Mouse (Mus musculus) intestine, embryonic 14.5 days (tissue): ENCODE data around the gene Atp6v0b. TPM values are rescaled to one million over a fixed set of nuclear protein-coding genes. Genes with fewer than 3 reads are reported as not detected.
A peak's percentile ranks its signal among the peaks of the same experiment; 100 is the strongest.

Source experiments
- ATAC-seq: fragments of 200-750 bp; cut with Nextera tagmentation; replicated peaks from 2 replicates; pipeline ENCODE4 v1.8.0; 2017; ENCODE audit warnings: low read depth, moderate number of reproducible peaks, moderate TSS enrichment, moderate library complexity; ENCODE audit not compliant: low FRiP score, low TSS enrichment
- DNase-seq: peaks from one replicate; pipeline ENCODE4 v3.0.0-alpha.2; 2018; ENCODE audit warnings: low spot score
- H3K27ac ChIP-seq: fragments of 300-500 bp; sonication (generic); 2 replicates; pipeline ENCODE4 v1.5.1; 2014; ENCODE audit warnings: low read depth, mild to moderate bottlenecking, control low read depth
- H3K27me3 ChIP-seq: fragments of 300-500 bp; sonication (generic); replicated peaks from 2 replicates; pipeline ENCODE4 v1.6.1; 2014; ENCODE audit warnings: low read length, control low read depth; ENCODE audit not compliant: control insufficient read depth, insufficient read depth
- H3K36me3 ChIP-seq: fragments of 300-500 bp; sonication (generic); 2 replicates; pipeline ENCODE4 v1.6.1; 2014; ENCODE audit warnings: low read length, control low read depth; ENCODE audit not compliant: control insufficient read depth, insufficient read depth
- H3K4me1 ChIP-seq: fragments of 300-500 bp; sonication (generic); replicated peaks from 2 replicates; pipeline ENCODE4 v1.6.1; 2014; ENCODE audit warnings: low read length, control low read depth, mixed read lengths; ENCODE audit not compliant: control insufficient read depth, insufficient read depth
- H3K4me2 ChIP-seq: fragments of 300-500 bp; sonication (generic); 2 replicates; pipeline ENCODE4 v1.6.1; 2014; ENCODE audit warnings: low read length
- H3K4me3 ChIP-seq: fragments of 300-500 bp; sonication (generic); 2 replicates; pipeline ENCODE4 v1.5.1; 2014; ENCODE audit warnings: low read depth, low read length, control low read depth, mixed read lengths
- H3K9ac ChIP-seq: fragments of 300-500 bp; sonication (generic); 2 replicates; pipeline ENCODE4 v1.6.1; 2014; ENCODE audit warnings: mild to moderate bottlenecking, low read length
- H3K9me3 ChIP-seq: fragments of 300-500 bp; sonication (generic); 2 replicates; pipeline ENCODE4 v1.6.1; 2016; ENCODE audit warnings: low read length, control low read depth; ENCODE audit not compliant: control insufficient read depth
- WGBS: fragments of 180-500 bp; shearing (Covaris S2); extraction: QIAGEN DNeasy Blood & Tissue Kit; methylation state at CpG from one replicate; pipeline ENCODE4 v1.1.7; 2014; 5-methylcytosine and 5-hydroxymethylcytosine counted together
- polyA plus RNA-seq: library from polyadenylated mRNA; unstranded; fragments of >200 nt; fragmentation: Nextera tagmentation; extraction: Ambion mirVana; gene quantifications from 2 replicates; pipeline ENCODE4 v1.2.1, GENCODE M21; 2014

Gene Atp6v0b
- polyA plus RNA-seq, 1 experiment from 2014 or later: 219 TPM

- no peak overlapping the region for H3K4me3 ChIP-seq
- no peak for ATAC-seq
- no peak overlapping the region for H3K4me2 ChIP-seq
- H3K27ac ChIP-seq: no peak overlapping the region
- no peaks in the 10 kb centered on the region for H3K4me1 ChIP-seq
- DNase-seq: no peak
- H3K9me3 ChIP-seq: no peaks in the 10 kb centered on the region
- WGBS: 58% methylated on average over 2 of the region's 2 CpGs
- H3K36me3 ChIP-seq: peaks cover 12% of the 10 kb centered on the region
- H3K27me3 ChIP-seq: no peaks in the 10 kb centered on the region
- H3K9ac ChIP-seq: no peak overlapping the region
Observed at GRCm38 (mm10) chr4:117847011-117847410, 40.1 kb downstream of the Atp6v0b start.

- 95% methylated on average over 4 of the region's 4 CpGs for WGBS
- H3K27ac ChIP-seq: no peak overlapping the region
- no peaks in the 10 kb centered on the region for H3K9me3 ChIP-seq
- no peak overlapping the region for H3K4me2 ChIP-seq
- H3K4me1 ChIP-seq: no peaks in the 10 kb centered on the region
- H3K27me3 ChIP-seq: no peaks in the 10 kb centered on the region
- DNase-seq (no peak), ATAC-seq (no peak)
- peaks cover 12% of the 10 kb centered on the region for H3K36me3 ChIP-seq
- H3K9ac ChIP-seq: no peak overlapping the region
- no peak overlapping the region for H3K4me3 ChIP-seq
Observed at GRCm38 (mm10) chr4:117846261-117846660, 40.9 kb downstream of the Atp6v0b start.

- Histone ChIP-seq H3K27me3 (no peaks in the 10 kb centered on the region), H3K4me1 (no peaks in the 10 kb centered on the region), H3K4me3 (no peak overlapping the region), H3K4me2 (no peak overlapping the region), H3K27ac (no peak overlapping the region), H3K36me3 (peaks cover 12% of the 10 kb centered on the region), H3K9ac (no peak overlapping the region), H3K9me3 (no peaks in the 10 kb centered on the region)
- no peak for DNase-seq
- WGBS: 85% methylated on average over 11 of the region's 11 CpGs
- no peak for ATAC-seq
Observed at GRCm38 (mm10) chr4:117845316-117845715, 41.8 kb downstream of the Atp6v0b start.

GRCm38 (mm10) chr4:117844467-117844866 is 42.7 kb downstream of the Atp6v0b start:
- H3K9ac ChIP-seq: no peak overlapping the region
- DNase-seq: no peak
- ATAC-seq: no peak
- H3K4me2 ChIP-seq: no peak overlapping the region
- WGBS: 77% methylated on average over 5 of the region's 5 CpGs
- H3K27me3 ChIP-seq: no peaks in the 10 kb centered on the region
- no peak overlapping the region for H3K27ac ChIP-seq
- H3K4me3 ChIP-seq: no peak overlapping the region
- no peaks in the 10 kb centered on the region for H3K9me3 ChIP-seq
- H3K36me3 ChIP-seq: peaks cover 12% of the 10 kb centered on the region
- no peaks in the 10 kb centered on the region for H3K4me1 ChIP-seq

- H3K27ac ChIP-seq: no peak overlapping the region
- 88% methylated on average over 5 of the region's 5 CpGs for WGBS
- H3K4me1 ChIP-seq: no peaks in the 10 kb centered on the region
- no peaks in the 10 kb centered on the region for H3K9me3 ChIP-seq
- peaks cover 12% of the 10 kb centered on the region for H3K36me3 ChIP-seq
- ATAC-seq (no peak), DNase-seq (no peak)
- H3K4me2 ChIP-seq: no peak overlapping the region
- no peak overlapping the region for H3K9ac ChIP-seq
- no peak overlapping the region for H3K4me3 ChIP-seq
- no peaks in the 10 kb centered on the region for H3K27me3 ChIP-seq
Observed at GRCm38 (mm10) chr4:117843101-117843500, 44.0 kb downstream of the Atp6v0b start.

- WGBS: 65% methylated on average over 3 of the region's 3 CpGs
- Histone ChIP-seq H3K4me2 (no peak overlapping the region), H3K4me1 (no peaks in the 10 kb centered on the region), H3K36me3 (peaks cover 10% of the 10 kb centered on the region), H3K27ac (no peak overlapping the region), H3K9ac (no peak overlapping the region), H3K27me3 (no peaks in the 10 kb centered on the region), H3K9me3 (no peaks in the 10 kb centered on the region), H3K4me3 (no peak overlapping the region)
- no peak for DNase-seq
- ATAC-seq: no peak
Observed at GRCm38 (mm10) chr4:117841566-117841965, 45.6 kb downstream of the Atp6v0b start.

GRCm38 (mm10) chr4:117840821-117841220 is 46.3 kb downstream of the Atp6v0b start:
- Histone ChIP-seq H3K36me3 (peaks cover 2% of the 10 kb centered on the region), H3K4me3 (no peak overlapping the region), H3K9me3 (no peaks in the 10 kb centered on the region), H3K27me3 (no peaks in the 10 kb centered on the region), H3K4me2 (no peak overlapping the region), H3K27ac (no peak overlapping the region), H3K4me1 (no peaks in the 10 kb centered on the region), H3K9ac (no peak overlapping the region)
- WGBS: 92% methylated on average over 5 of the region's 5 CpGs
- ATAC-seq (no peak), DNase-seq (no peak)

- H3K4me1 ChIP-seq: peaks cover 5% of the 10 kb centered on the region
- no peaks in the 10 kb centered on the region for H3K27me3 ChIP-seq
- DNase-seq (no peak), ATAC-seq (no peak)
- H3K4me3 ChIP-seq: no peak overlapping the region
- H3K36me3 ChIP-seq: no peaks in the 10 kb centered on the region
- 80% methylated on average over 6 of the region's 6 CpGs for WGBS
- no peaks in the 10 kb centered on the region for H3K9me3 ChIP-seq
- H3K9ac ChIP-seq: no peak overlapping the region
- no peak overlapping the region for H3K27ac ChIP-seq
- H3K4me2 ChIP-seq: no peak overlapping the region
Observed at GRCm38 (mm10) chr4:117839366-117839765, 47.8 kb downstream of the Atp6v0b start.

- Histone ChIP-seq H3K4me2 (peak overlapping the region; percentile 77; the same call in 1 of the 2 replicates), H3K4me1 (peaks cover 5% of the 10 kb centered on the region), H3K36me3 (no peaks in the 10 kb centered on the region), H3K27ac (no peak overlapping the region), H3K9ac (no peak overlapping the region), H3K27me3 (no peaks in the 10 kb centered on the region), H3K4me3 (no peak overlapping the region), H3K9me3 (no peaks in the 10 kb centered on the region)
- no peak for DNase-seq
- ATAC-seq: no peak
- WGBS: 66% methylated on average over 4 of the region's 4 CpGs
Observed at GRCm38 (mm10) chr4:117837271-117837670, 49.9 kb downstream of the Atp6v0b start.
